Mouse (Mus musculus): ENCODE data around the gene 0610009B22Rik. TPM values are rescaled to one million over a fixed set of nuclear protein-coding genes. Genes with fewer than 3 reads are reported as not detected.
A peak's percentile ranks its signal among the peaks of the same experiment; 100 is the strongest.
"Not testable (repeated sequence)": the region's sequence is repeated elsewhere in the genome, so short reads cannot be mapped to it uniquely, and the experiment has no call there.

The 0610009B22Rik gene
- 10 to 100 TPM; 35.1 to 36.7 TPM for total RNA-seq (2021)

- intact Hi-C loops (cut with DNase I), result loop anchor here (10.0 kb wide), 1 partner anchor 404 kb away; the partner anchor contains the start of gene Col23a1
- DNase-seq (ENCODE audit: low spot score), result peak; percentile 100
Measured at GRCm38 (mm10) chr11:51688330-51689328, at the start of gene 0610009B22Rik. 0610009B22Rik (minus strand) TSS chr11:51688874.

- DNase-seq (ENCODE audit: low spot score); intact Hi-C loops (cut with DNase I): not testable (repeated sequence)
Measured at GRCm38 (mm10) chr11:51734218-51734617, 45.5 kb upstream of the 0610009B22Rik start.

- no peak for DNase-seq (ENCODE audit: low spot score)
- intact Hi-C loops (cut with DNase I), result no loop called here
Measured at GRCm38 (mm10) chr11:51732883-51733282, 44.2 kb upstream of the 0610009B22Rik start.

GRCm38 (mm10) chr11:51721066-51721465 is 32.4 kb upstream of the 0610009B22Rik start:
- no peak for DNase-seq (ENCODE audit: low spot score)
- intact Hi-C loops (cut with DNase I), result no loop called here

- DNase-seq (ENCODE audit: low spot score), result no peak
- intact Hi-C loops (cut with DNase I), result no loop called here
Measured at GRCm38 (mm10) chr11:51707080-51707479, 18.4 kb upstream of the 0610009B22Rik start.

- intact Hi-C loops (cut with DNase I), result no loop called here
Measured at GRCm38 (mm10) chr11:51706451-51706850, 17.8 kb upstream of the 0610009B22Rik start.

GRCm38 (mm10) chr11:51703379-51703998 is 14.8 kb upstream of the 0610009B22Rik start:
- intact Hi-C loops (cut with DNase I), result no loop called here
- DNase-seq (ENCODE audit: low spot score), result no peak

More at GRCm38 (mm10) chr11:51706451-51706850, 17.8 kb upstream of the 0610009B22Rik start:
- no peak for DNase-seq (ENCODE audit: low spot score)

GRCm38 (mm10) chr11:51702831-51703230 is 14.2 kb upstream of the 0610009B22Rik start:
- intact Hi-C loops (cut with DNase I), result no loop called here
- no peak for DNase-seq (ENCODE audit: low spot score)

GRCm38 (mm10) chr11:51694984-51695383 is 6.3 kb upstream of the 0610009B22Rik start:
- intact Hi-C loops (cut with DNase I), result no loop called here
- no peak for DNase-seq (ENCODE audit: low spot score)

GRCm38 (mm10) chr11:51690597-51690996 is 1.9 kb upstream of the 0610009B22Rik start:
- intact Hi-C loops (cut with DNase I); DNase-seq (ENCODE audit: low spot score): not testable (repeated sequence)

- intact Hi-C loops (cut with DNase I), result loop anchor here (10.0 kb wide), 1 partner anchor 405 kb away; the partner anchor contains the start of gene Col23a1
- no peak for DNase-seq (ENCODE audit: low spot score)
Measured at GRCm38 (mm10) chr11:51689343-51689742, 669 bp upstream of the 0610009B22Rik start.

GRCm38 (mm10) chr11:51681976-51682374 is 6.7 kb downstream of the 0610009B22Rik start:
- no peak for DNase-seq (ENCODE audit: low spot score)

GRCm38 (mm10) chr11:51681324-51681975 is 7.2 kb downstream of the 0610009B22Rik start:
- DNase-seq (ENCODE audit: low spot score), result peak; percentile 57
- intact Hi-C loops (cut with DNase I), result loop anchor here (1.0 to 10.0 kb wide), 4 partner anchors 34 to 397 kb away; partner anchors contain the start of gene Col23a1

More at GRCm38 (mm10) chr11:51681976-51682374, 6.7 kb downstream of the 0610009B22Rik start:
- intact Hi-C loops (cut with DNase I), result loop anchor here (1.0 to 10.0 kb wide), 4 partner anchors 35 to 397 kb away; partner anchors contain the start of gene Col23a1

- intact Hi-C loops (cut with DNase I), result no loop called here
- DNase-seq (ENCODE audit: low spot score), result no peak
Measured at GRCm38 (mm10) chr11:51679466-51679865, 9.2 kb downstream of the 0610009B22Rik start.

- DNase-seq (ENCODE audit: low spot score), result no peak
- intact Hi-C loops (cut with DNase I), result no loop called here
Measured at GRCm38 (mm10) chr11:51677737-51678418, 10.8 kb downstream of the 0610009B22Rik start.

GRCm38 (mm10) chr11:51675386-51675785 is 13.3 kb downstream of the 0610009B22Rik start:
- intact Hi-C loops (cut with DNase I), result no loop called here

GRCm38 (mm10) chr11:51673291-51673690 is 15.4 kb downstream of the 0610009B22Rik start:
- intact Hi-C loops (cut with DNase I), result no loop called here
- no peak for DNase-seq (ENCODE audit: low spot score)

More at GRCm38 (mm10) chr11:51675386-51675785, 13.3 kb downstream of the 0610009B22Rik start:
- DNase-seq (ENCODE audit: low spot score), result no peak

GRCm38 (mm10) chr11:51671376-51671775 is 17.3 kb downstream of the 0610009B22Rik start:
- DNase-seq (ENCODE audit: low spot score), result no peak
- intact Hi-C loops (cut with DNase I), result no loop called here

GRCm38 (mm10) chr11:51670846-51671245 is 17.8 kb downstream of the 0610009B22Rik start:
- intact Hi-C loops (cut with DNase I), result no loop called here
- DNase-seq (ENCODE audit: low spot score), result no peak
